Mouse (Mus musculus) ES-CJ7 (cell line): ENCODE results near the gene Slc25a12.

ENCODE experiments used
- DNase-seq: peaks from one replicate; pipeline ENCODE4 v3.0.0; 2011; ENCODE audit warnings: low read depth, low spot score

Slc25a12 gene

GRCm38 (mm10) chr2:71309726-71310125 is 57.8 kb downstream of the Slc25a12 start:
- DNase-seq: no peak

GRCm38 (mm10) chr2:71306357-71306756 is 61.2 kb downstream of the Slc25a12 start:
- no peak for DNase-seq

GRCm38 (mm10) chr2:71304821-71305220 is 62.7 kb downstream of the Slc25a12 start:
- no peak for DNase-seq

- no peak for DNase-seq
These were observed 64.3 kb downstream of the Slc25a12 start for GRCm38 (mm10) chr2:71303221-71303620.

GRCm38 (mm10) chr2:71302156-71302663 is 65.3 kb downstream of the Slc25a12 start:
- DNase-seq: no peak

- DNase-seq: no peak
These were observed 68.8 kb downstream of the Slc25a12 start for GRCm38 (mm10) chr2:71298729-71299128.

- no peak for DNase-seq
These were observed 70.0 kb downstream of the Slc25a12 start for GRCm38 (mm10) chr2:71297501-71297900.

GRCm38 (mm10) chr2:71295844-71296243 is 71.7 kb downstream of the Slc25a12 start:
- DNase-seq: no peak

GRCm38 (mm10) chr2:71294489-71294888 is 73.1 kb downstream of the Slc25a12 start:
- no peak for DNase-seq

GRCm38 (mm10) chr2:71293983-71294382 is 73.6 kb downstream of the Slc25a12 start:
- DNase-seq: no peak

- no peak for DNase-seq
These were observed 76.0 kb downstream of the Slc25a12 start for GRCm38 (mm10) chr2:71291566-71291965.

- no peak for DNase-seq
These were observed 77.3 kb downstream of the Slc25a12 start for GRCm38 (mm10) chr2:71290107-71290775.

GRCm38 (mm10) chr2:71281981-71282380 is 85.6 kb downstream of the Slc25a12 start:
- DNase-seq: no peak

- DNase-seq: peak; percentile 38
These were observed 88.5 kb downstream of the Slc25a12 start for GRCm38 (mm10) chr2:71278791-71279775.

- DNase-seq: no peak
These were observed 91.8 kb downstream of the Slc25a12 start for GRCm38 (mm10) chr2:71275734-71276133.

GRCm38 (mm10) chr2:71273955-71274679 is 93.4 kb downstream of the Slc25a12 start:
- no peak for DNase-seq

GRCm38 (mm10) chr2:71270085-71270484 is 97.5 kb downstream of the Slc25a12 start:
- DNase-seq: no peak

GRCm38 (mm10) chr2:71269332-71269731 is 98.2 kb downstream of the Slc25a12 start:
- DNase-seq: no peak

GRCm38 (mm10) chr2:71268691-71269090 is 98.9 kb downstream of the Slc25a12 start:
- no peak for DNase-seq

GRCm38 (mm10) chr2:71264585-71264984 is 103.0 kb downstream of the Slc25a12 start:
- DNase-seq: no peak

- no peak for DNase-seq
These were observed 111.0 kb downstream of the Slc25a12 start for GRCm38 (mm10) chr2:71256581-71256980.

- no peak for DNase-seq
These were observed 112.7 kb downstream of the Slc25a12 start for GRCm38 (mm10) chr2:71254836-71255235.
